Mouse (Mus musculus) right cerebral cortex, postnatal 4 days (tissue): Measurements from ENCODE around the gene Tmem9b.

ENCODE experiments used
- DNase-seq: peaks from one replicate; pipeline ENCODE4 v3.0.0-alpha.2; 2022

The Tmem9b gene

DNA sequence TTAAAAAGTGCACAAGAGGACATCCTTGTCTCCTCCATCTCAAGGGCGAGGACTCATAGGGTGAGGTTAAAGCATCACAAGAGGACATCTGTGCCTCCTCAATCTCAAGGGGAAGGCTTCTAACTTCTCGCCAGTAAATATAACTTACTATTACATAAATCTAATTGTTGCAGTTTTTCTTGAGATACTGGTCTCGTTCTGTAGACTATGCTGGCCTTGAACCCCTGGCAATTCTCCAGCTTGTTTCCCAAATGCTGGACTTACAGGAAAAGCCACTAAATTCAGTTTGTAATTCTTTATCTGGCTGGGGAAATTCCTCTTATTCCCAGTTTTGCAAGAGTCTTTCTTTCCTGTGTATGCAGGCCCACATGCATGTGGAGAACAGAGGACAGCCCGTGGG lies 17.9 kb downstream of the Tmem9b start:
- DNase-seq, result no peak

DNA sequence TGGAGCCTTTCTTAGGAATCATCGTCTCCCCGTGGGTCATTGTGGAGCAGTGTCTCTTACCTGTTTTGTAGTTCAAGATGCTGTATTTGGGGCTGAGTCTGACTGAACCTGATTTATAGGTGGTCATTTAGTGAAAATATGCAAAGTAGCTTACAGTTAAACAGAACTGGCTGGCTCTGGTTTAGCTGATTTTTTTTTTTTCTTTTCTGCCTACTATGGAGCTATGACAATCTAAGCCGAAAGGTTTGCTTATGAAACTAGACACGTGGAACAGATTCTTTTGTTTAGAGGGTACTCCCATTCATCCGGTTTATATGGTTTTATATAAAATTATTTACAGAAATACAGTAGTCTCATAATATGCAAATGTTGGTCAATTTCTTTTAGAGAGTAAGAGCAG lies 21.0 kb downstream of the Tmem9b start, which contains the start of gene Ascl3:
Ascl3 (minus strand) TSS at position 101 of the 400 bp plus-strand sequence.
- no peak for DNase-seq

DNA sequence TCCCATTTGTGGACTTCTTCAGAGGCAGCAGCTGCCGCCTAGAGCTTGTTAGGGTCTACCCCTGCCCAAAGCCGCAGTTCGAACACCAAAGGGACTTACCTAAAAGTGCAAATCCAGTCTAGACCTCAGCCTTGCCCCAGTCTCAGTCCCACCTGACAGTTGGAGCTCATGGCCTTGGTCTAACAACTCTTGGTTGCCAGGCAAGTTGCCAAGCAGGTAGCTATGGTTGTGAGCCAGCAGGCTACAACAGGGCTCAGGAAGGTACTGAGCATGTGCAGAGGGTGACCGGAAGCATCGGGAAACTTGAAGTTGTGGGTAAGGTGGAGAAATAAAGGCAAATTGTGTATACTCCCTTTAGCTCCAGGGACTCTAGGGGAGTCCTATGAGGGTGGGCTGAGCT lies 29.0 kb downstream of the Tmem9b start, which contains the start of gene BC051019:
BC051019 (minus strand) TSS at position 154 of the 400 bp plus-strand sequence.
- DNase-seq, result no peak

DNA sequence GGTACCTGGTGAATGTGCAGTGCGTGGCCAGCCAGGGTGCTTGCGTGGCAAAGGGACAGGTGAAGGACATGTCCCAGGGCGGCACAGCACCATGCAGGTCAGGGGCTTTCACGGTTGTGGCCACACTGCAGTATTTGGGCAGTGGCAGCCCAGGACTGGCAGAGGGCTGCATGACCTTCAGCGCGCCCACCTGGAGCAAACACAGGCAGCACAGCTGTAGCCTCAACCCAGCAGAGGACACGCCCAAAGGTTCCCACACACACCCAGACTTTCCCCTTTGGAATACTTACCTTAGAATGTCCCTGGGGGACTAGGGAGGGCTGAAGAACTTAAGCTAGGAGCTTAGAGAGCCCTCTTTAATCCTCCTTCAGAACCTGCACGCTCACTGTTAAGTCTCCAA lies 29.6 kb downstream of the Tmem9b start:
- no peak for DNase-seq

DNA sequence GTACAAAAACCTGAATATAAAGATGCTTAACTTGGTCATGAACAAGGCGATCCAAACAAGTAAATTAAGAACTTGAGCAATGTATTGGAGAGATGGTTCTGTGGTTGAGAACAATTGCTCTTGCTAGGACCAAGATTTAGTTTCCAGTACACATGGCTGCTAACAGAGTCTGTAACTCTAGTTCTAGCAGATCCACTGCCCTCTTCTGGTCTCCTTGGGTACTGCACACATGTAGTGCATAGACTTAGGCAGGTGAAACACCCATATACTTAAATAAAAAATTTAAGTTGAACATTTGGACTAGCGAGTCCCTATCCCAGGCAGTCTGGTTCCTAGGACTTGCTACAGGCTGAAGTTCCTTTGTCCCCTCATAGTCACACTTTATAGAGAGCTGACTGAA lies 30.1 kb downstream of the Tmem9b start:
- peak; percentile 26 for DNase-seq

DNA sequence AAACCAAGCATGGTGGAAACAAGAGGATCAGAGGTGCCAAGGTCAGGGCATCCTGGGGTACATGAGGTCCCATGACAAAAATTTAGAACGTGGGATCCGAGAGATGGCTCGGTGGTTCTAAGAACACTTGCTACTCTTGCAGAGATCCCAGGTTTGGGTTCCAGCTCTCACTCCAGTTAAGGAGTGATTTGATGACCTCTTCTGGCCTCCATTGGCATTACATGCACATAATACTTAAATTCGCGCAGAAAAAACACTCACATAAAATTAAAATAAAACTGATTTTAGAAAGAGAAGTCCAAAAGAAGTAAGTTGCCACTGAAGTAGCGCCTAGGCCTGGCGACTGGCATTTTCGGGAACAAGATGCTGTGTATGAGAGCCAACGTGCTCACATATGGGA lies 33.4 kb downstream of the Tmem9b start:
- DNase-seq, result peak; percentile 26

DNA sequence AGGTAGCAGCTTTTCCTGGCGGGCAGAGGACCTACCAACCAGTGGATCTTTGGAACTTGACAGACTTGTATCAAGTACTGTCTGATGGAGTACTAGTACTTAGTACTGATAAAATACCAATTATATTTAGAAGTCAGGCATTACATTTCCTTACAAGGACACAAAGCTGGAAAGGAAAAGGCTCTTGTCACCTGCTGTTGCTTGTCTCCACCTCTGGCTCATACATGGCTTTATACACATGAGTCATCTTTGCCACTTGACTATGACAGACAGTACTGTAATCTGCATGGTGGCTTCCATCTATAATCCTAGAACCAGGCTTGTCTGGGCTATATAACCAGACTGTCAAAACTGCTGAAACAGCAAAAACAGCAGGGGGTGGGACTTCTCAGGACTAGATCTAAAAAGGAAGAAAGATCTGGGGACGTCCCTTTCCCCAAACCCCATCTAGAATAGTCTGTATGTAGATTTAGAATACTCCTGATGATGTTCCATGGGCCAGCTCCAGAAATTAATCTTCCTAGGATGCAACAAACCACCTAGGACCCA lies 39.2 kb downstream of the Tmem9b start:
- no peak for DNase-seq

DNA sequence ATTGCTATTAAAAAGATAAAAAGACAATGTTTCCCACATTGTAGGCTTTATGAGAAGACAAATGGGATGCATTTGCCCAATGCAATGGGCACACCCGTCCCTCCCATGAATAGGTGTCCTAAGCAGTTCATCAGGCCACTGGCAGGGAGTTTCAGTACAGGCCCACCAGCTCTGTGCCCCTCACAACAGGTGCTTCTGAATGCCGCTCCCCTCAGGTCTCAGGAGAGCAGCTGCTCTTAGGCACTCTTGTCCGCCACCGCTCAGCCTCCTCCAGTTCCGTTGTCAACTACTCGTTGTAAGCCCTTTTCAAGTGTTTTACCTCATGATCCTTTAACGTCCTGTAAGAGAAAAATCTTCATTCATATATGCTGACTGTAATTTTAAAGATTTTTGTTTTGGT lies 40.5 kb downstream of the Tmem9b start:
- DNase-seq, result no peak

DNA sequence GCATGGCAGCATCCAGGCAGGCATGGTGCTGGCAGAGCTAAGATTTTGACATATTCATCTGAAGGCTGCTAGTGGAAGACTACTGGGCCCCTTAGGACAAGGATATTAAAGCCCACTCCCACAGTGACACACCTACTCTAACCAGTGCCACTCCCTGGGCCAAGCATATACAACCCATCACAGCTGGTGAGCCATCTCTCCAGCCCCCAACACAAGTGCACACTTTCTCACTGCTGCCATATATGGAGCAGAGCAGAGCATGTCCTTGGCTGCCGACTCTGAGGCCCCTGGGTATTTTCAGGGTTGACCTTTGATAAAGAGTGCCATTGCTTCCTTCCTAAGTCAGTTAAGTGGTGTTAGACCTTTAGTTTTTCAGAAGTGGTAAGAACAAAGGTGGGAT lies 42.6 kb downstream of the Tmem9b start:
- DNase-seq, result no peak

DNA sequence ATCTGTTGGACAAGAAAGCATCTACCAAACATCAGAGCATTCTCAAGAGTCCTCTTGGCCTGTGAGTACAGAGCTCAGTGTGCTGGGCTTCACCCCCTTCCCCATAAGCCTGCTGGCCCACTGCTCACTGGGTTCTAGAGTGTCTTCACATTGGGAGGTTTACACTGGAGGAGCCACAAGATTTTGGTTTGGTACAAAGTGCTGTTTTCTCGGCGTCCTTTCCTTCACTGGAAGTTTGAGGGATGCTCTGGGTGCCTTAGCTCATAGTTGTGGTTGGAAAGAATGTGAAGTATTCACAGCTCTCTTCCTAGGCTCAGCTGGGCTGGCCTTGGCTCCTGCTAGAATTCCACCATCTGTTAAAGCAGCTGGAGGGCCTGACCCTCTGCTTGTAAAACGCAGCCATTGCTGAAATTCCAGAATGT lies 43.7 kb downstream of the Tmem9b start:
- DNase-seq, result no peak

DNA sequence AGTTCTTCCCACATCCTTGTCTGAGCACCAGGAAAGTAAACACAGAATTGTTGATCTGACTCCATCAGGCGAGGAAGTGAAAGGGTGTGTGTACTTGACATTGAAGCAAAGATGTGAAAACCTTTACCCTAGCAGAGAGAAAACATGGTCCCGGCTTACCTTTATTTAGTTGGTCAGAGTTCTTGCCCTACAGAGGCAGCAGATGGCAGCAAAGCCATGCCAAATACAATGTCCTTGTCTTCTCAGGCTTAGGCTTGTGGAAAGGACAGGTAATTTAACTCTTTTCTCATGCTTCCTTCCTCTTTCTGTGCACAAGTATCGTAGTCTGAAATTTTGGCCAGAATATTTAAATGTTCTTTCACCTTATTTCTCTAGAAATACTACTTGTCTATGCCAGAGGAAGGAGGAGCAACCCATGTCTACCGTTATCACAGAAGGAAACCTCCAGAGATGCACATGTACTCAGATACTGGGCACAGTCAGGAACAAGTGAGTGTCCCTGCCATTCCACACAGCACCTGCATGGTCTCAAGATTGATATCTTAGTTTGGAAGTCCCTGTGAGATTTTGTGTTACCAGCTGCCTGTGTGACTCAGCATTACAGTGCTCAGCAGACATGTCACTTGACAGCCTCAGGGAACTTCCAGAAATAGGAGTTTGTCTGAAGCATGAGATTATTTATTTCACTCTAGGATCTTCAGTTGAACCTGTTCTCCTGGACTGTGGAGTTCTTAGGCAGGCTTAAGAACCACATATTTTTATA lies 45.5 kb downstream of the Tmem9b start:
- no peak for DNase-seq

DNA sequence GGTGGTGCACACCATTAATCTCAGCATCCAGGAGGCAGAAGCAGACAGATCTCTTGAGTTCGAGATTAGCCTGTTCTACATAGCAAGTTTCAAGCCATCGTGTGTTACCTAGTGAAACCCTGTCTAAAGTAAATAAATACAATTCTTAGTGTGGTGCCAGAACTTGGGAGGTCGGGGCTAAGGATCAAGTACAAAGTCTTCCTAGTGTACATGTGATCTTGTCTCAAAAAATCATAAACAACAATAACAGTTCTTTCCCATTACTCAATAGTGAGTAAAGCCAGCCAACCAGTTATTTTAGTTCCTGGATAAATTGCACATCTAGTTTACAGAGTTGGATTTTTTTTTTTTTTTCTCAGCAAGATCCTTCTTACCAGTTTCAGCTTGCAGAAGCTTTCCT lies 48.2 kb downstream of the Tmem9b start:
- DNase-seq, result no peak

DNA sequence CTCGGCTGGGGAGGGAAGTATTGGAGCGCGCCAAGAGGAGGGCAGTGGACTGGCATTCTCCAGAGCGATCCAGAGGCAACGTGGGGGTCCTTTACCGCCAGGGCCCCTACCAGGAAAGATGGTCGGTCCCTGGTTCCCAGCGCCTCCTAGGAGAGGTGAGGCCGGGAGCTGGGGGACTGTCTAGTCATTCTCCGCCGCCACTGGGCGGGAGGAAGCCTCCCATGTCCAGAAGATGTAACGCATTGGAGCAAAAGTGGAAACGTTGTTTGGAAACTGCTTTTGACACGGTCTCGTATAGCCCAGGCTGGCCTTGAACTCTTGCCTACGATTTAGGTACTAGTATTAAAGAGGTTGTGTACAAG lies 48.7 kb downstream of the Tmem9b start:
- no peak for DNase-seq

DNA sequence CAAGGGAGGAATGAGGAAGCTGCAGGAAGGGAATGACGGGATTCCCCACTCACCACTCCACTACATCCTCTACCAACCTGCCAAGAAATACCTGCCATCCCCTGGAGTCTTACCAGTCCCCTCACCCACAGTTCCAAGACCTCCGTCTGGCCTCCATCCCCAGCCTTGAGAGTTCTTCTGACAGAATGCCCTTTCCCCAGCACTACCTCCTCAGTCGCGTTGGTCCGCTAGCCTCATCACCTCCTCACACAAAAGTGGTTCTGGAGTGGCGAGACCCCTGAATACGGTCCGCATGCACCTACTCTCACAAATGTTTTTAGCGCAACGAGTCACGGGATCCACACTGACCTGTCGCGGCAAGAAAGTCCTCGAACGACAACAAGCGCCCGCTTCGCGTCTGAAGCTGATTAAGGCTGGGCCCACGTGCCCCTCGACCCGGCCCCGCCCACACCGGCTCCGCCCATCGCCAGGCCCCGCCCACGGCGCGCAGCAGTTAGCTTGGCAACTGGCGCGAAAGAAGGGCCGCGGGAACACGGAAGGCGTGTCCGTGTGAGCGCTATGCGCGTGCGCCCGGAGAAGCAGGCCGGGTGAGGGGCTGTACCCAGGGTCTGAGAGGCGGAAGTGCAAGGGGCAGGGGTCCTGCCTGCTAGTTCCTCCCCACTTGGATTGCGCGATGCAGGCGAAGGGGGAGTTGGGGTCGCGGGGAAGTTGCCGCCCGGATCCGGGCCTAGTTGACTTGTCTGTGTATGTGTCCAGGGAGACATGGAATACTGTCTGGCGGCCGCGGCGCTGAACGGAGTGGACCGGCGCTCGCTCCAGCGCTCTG lies 49.3 kb downstream of the Tmem9b start, which contains the start of the genes St5 and Akip1:
St5 (minus strand) TSS at position 416 of the 826 bp plus-strand sequence.
Akip1 (plus strand) TSS at position 501 of the 826 bp plus-strand sequence.
- DNase-seq, result peak; percentile 93

DNA sequence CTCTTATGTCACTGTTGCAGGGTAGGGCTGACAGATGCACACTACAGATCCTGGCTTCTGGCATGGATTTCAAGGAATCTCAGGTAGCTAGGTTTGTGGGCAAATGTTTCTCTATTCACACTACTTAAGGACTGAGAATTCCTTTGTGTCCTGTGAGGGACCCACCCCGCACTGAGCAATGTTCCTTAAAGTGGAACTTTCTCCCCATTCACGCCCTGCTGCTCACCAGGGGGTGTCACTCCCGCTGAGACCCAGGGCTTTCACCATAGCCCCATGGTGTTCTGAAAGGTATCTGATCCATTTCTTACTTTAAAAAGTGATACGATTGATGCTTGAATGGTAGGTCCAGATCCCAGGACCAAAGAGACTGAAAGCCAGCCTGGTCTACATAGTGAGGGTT lies 50.0 kb downstream of the Tmem9b start:
- DNase-seq, result no peak

DNA sequence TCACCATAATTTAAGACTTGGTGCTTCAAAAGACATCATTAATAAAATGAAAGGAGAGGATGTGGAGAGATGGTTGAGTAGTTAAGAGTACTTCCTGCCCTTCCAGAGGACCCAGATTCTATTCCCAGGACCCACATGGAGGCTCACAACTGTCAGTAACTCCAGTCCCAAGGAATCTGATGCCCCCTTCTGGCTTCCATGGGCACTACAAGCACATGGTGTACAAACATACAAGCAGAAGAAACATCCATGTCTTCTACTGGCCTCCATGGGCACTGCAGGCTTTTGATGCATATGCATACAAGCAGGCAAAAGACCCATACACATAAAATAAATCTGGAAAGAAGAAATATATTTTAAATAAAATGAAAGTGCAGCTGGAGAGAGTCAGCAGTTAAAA lies 52.5 kb downstream of the Tmem9b start:
- DNase-seq, result no peak

DNA sequence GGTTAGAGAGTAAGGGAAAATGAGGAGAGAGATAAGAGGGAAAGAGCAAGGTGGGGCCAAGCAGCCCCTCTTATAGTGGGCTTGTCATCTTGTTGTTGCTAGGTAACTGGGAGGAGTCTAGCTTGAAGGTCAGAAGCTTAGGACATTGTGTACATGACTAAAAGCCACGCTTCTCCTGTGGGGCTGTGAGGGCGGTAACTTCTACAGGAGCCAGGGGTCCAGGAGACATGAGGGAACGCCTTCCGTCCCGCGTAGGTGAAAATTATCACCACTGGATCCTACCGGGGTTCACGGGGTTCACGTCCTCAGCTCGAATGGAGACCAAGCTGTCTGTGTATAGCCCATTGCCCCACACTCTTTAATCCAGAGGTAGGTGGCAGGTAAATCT lies 57.3 kb downstream of the Tmem9b start:
- DNase-seq, result no peak

DNA sequence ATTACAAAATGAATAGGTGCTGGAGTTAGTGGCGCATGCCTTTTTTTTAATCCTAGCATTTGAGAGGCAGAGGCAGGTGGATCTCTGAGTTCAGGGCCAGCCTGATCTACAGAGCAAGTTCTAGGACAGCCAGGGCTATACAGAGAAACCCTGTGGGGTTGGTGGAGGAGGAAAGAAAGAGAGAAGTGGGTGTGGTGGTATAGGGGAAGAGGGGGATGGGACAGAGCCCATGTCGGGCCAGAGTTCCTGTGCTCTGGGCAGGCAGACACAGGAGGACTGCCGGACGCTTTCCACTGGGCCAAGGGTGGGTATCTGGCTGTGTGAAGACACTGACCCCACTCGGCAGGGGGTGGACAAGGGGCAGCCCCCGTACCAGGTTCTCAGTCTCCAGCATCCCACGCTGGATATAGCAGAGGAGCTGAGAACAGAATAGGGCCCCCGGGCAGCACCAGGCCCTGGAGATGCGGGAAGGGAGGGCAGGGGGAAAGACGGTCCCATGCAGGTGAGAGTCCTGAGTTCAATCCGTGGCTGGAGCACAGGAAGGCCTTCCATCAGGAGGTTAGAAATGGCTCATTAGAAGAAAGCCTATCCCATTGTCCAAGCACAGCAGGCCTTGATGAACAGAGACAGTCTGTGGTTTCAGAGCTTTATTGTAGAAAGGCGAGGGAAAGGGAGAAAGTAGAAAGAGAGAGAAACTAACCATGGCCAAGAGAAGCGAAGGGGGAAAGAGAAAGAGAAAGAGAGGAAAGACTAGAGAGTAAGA lies 57.9 kb downstream of the Tmem9b start:
- no peak for DNase-seq

DNA sequence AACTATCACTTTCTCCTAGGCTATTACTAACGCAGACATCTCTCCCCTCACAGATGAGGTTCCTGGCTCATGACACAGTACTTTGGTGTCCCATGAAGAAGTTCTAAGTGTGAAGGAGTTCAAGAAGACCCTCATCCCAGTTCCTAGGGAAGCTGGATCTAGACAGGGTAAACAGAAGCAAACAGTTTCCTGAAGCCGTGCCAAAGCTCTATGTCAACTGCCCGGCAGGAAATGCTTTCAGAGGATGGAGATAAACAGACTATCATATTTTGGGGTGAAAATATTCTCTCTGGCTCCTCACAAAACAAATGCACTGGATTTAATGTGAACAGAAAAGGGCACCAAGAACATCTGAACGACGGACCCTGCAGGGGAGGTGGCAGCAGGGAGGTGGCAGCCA lies 61.7 kb downstream of the Tmem9b start:
- DNase-seq, result no peak

DNA sequence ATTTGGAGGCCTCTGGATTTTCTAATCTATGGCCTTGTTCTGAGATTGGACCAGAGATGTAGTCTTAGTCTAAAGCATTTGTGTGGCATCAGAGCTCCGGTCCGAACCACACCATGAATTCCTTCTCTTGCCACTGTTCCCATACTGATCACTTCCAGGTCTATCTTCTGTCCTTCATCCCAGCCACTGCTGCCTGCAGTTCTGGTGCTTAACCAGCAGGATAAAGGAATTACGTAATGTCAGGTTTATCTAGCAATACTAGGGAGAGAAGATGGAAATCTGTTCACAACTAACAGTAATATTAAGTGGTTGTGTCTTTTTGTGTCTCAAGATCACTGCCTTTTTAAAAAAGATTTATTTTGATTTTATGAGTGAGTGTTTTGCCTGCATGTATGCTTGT lies 62.6 kb downstream of the Tmem9b start:
- DNase-seq, result no peak

DNA sequence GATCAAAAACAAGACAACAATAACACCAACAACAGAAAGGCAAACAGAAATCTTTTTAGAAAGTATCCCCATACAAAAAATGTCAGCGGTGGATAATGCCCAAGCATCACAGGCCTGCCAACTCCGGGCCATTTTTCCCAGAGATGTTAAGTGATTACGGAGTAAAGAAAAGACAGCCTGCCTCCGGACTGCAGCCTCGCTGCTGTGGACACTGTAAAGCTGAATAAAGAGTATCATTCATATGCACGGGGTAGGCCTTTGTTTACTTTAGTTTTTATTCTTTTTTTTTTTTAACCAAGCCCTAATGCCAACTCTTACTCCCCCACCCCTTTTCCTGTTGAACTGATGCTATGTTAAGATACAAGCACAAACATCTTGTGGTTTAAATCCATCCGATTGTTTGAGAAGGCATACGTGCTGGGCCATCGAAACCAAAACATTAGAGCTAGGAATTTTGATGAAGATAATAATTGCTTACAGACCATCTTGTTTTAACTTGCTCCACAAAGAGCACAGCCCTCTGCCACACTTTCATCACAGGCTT lies 66.0 kb downstream of the Tmem9b start:
- DNase-seq, result no peak
